Mouse (Mus musculus) kidney, postnatal 0 days (tissue): Measurements from ENCODE around the gene Guf1. TPM values are rescaled to one million over a fixed set of nuclear protein-coding genes. Genes with fewer than 3 reads are reported as not detected.

ENCODE experiments used
- ATAC-seq: fragments of 200-750 bp; cut with Nextera tagmentation; replicated peaks from 2 replicates; pipeline ENCODE4 v1.8.0; 2017; ENCODE audit warnings: low read depth, moderate number of reproducible peaks, moderate TSS enrichment, moderate library complexity; ENCODE audit not compliant: low FRiP score
- DNase-seq: peaks from one replicate; pipeline ENCODE4 v3.0.0-alpha.2; 2016; ENCODE audit warnings: low spot score
- H3K27ac ChIP-seq: fragments of 300-500 bp; sonication (generic); 2 replicates; pipeline ENCODE4 v1.5.1; 2014; ENCODE audit warnings: mild to moderate bottlenecking
- H3K27me3 ChIP-seq: fragments of 300-500 bp; sonication (generic); 2 replicates; pipeline ENCODE4 v1.6.1; 2014; ENCODE audit warnings: low read length, mixed read lengths; ENCODE audit not compliant: insufficient read depth
- H3K36me3 ChIP-seq: fragments of 300-500 bp; sonication (generic); 2 replicates; pipeline ENCODE4 v1.6.1; 2014; ENCODE audit warnings: low read length, mixed read lengths; ENCODE audit not compliant: insufficient read depth
- H3K4me1 ChIP-seq: fragments of 300-500 bp; sonication (generic); replicated peaks from 2 replicates; pipeline ENCODE4 v1.6.1; 2014; ENCODE audit warnings: antibody characterized with exemption, low read length, mixed read lengths; ENCODE audit not compliant: insufficient read depth
- H3K4me2 ChIP-seq: fragments of 300-500 bp; sonication (generic); 2 replicates; pipeline ENCODE4 v1.6.1; 2014; ENCODE audit warnings: mild to moderate bottlenecking, low read length, moderate library complexity, mixed read lengths
- H3K4me3 ChIP-seq: fragments of 300-500 bp; sonication (generic); replicated peaks from 2 replicates; pipeline ENCODE4 v1.5.1; 2014; ENCODE audit warnings: low read depth, low read length
- H3K9ac ChIP-seq: fragments of 300-500 bp; sonication (generic); 2 replicates; pipeline ENCODE4 v1.6.1; 2014; ENCODE audit warnings: low read depth, low read length
- H3K9me3 ChIP-seq: fragments of 300-500 bp; sonication (generic); replicated peaks from 2 replicates; pipeline ENCODE4 v1.6.1; 2016; ENCODE audit warnings: low read length, inconsistent platforms, mixed read lengths
- CTCF ChIP-seq: IDR thresholded peaks from 2 replicates; pipeline ENCODE4 v1.5.1; 2016; ENCODE audit warnings: antibody characterized with exemption, low read depth, mild to moderate bottlenecking, moderate library complexity
- WGBS: fragments of 180-500 bp; shearing (Covaris S2); extraction: QIAGEN DNeasy Blood & Tissue Kit; methylation state at CpG from one replicate; pipeline ENCODE4 v1.1.7; 2014; 5-methylcytosine and 5-hydroxymethylcytosine counted together
- polyA plus RNA-seq: library from polyadenylated mRNA; unstranded; fragments of >200 nt; fragmentation: Nextera tagmentation; extraction: Ambion mirVana; gene quantifications from 2 replicates; pipeline ENCODE4 v1.2.1, GENCODE M21; 2015

Guf1 gene
- polyA plus RNA-seq, 1 experiment from 2014 or later = 35.6 TPM

DNA sequence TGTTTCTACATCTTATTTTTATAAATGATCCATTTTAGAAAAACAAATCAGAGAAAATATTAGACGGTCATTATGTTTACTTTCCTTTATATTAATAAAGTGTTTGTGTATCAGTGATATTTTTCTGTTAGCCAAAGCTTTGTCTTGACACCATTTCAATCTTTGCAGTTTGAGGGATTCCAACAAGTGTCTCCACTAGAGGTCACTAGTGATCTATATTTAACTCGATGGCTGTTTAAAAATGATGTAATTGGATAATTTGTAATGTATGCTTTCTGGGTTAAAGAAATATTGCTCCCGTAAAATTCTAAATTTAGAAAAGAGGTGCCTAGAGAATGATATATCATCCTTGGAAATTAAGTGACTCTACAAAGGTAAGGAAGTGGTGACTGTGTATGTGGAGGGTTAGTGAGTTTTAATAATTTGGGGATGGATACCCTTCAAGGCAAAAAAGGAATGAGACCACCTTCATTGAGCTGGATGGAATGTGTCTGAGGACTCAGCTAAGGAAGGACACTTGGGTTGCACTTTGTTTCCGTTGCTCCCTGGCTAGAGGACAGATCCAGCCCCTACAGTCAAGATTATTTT is 56.6 kb downstream of the Guf1 start:
- no peaks in the 10 kb centered on the region for H3K9me3 ChIP-seq
- TF ChIP-seq CTCF = peak; percentile 78
- ATAC-seq = no peak
- no peaks in the 10 kb centered on the region for H3K36me3 ChIP-seq
- DNase-seq = peak; percentile 77
- no peak overlapping the region for H3K27ac ChIP-seq
- no peak overlapping the region for H3K4me3 ChIP-seq
- H3K4me2 ChIP-seq = no peak overlapping the region
- no peaks in the 10 kb centered on the region for H3K4me1 ChIP-seq
- 15% methylated on average over 4 of the region's 4 CpGs for WGBS
- H3K27me3 ChIP-seq = no peaks in the 10 kb centered on the region
- H3K9ac ChIP-seq = no peak overlapping the region

DNA sequence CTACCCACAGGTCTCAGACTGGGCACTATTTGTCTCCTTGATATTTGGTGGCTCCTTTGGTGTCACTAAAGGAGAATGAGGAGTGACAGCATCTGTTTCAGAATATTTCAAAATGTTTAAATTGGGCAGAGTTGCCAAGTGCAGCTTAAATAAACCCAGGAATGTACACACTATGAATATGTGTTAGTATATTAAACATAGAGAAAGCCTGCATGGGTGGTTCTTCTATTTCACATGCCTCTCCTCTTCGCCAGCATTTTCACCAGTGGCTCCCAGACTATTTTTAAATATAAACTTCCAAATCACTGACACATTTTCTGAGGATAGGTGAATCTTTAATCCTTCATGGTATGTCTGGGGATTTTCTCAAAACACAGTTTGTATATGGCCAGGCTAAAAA is 64.2 kb downstream of the Guf1 start:
- DNase-seq = no peak
- no peaks in the 10 kb centered on the region for H3K4me1 ChIP-seq
- H3K4me2 ChIP-seq = no peak overlapping the region
- H3K27me3 ChIP-seq = no peaks in the 10 kb centered on the region
- H3K27ac ChIP-seq = no peak overlapping the region
- H3K9ac ChIP-seq = no peak overlapping the region
- no peak overlapping the region for H3K4me3 ChIP-seq
- WGBS = 81% methylated on average over 1 of the region's 1 CpGs
- ATAC-seq = no peak
- TF ChIP-seq CTCF = no peak
- H3K36me3 ChIP-seq = no peaks in the 10 kb centered on the region
- H3K9me3 ChIP-seq = no peaks in the 10 kb centered on the region

Other genes with a start within 250 kb of the Guf1 start
- 0.28 and 0.47 TPM in 2 replicates for gene Kctd8, start 215.2 kb upstream of the Guf1 start, polyA plus RNA-seq
- gene Yipf7, start 14.3 kb upstream of the Guf1 start, polyA plus RNA-seq = not detected in 2 replicates
- 74.8 and 84.5 TPM in 2 replicates for gene Gnpda2, start 35.4 kb downstream of the Guf1 start, polyA plus RNA-seq